Mouse (Mus musculus): ENCODE results near the gene Glyatl3.

GRCm38 (mm10) chr17:40875568-40875967, 38.6 kb downstream of the Glyatl3 start:
- no peak for TF ChIP-seq CTCF (IDR thresholded peaks at IDR 0.05; ENCODE audit: borderline replicate concordance, extremely low read depth, insufficient read depth, insufficient read length)
- no peak for TF ChIP-seq POLR2A (IDR thresholded peaks at IDR 0.05; ENCODE audit: borderline replicate concordance, extremely low read depth, insufficient read depth, insufficient read length, poor library complexity, severe bottlenecking)

All from brain, embryonic 14.5 days (tissue).